ENCODE assay signal across 8 mouse cellular contexts in the genomic region with DNA sequence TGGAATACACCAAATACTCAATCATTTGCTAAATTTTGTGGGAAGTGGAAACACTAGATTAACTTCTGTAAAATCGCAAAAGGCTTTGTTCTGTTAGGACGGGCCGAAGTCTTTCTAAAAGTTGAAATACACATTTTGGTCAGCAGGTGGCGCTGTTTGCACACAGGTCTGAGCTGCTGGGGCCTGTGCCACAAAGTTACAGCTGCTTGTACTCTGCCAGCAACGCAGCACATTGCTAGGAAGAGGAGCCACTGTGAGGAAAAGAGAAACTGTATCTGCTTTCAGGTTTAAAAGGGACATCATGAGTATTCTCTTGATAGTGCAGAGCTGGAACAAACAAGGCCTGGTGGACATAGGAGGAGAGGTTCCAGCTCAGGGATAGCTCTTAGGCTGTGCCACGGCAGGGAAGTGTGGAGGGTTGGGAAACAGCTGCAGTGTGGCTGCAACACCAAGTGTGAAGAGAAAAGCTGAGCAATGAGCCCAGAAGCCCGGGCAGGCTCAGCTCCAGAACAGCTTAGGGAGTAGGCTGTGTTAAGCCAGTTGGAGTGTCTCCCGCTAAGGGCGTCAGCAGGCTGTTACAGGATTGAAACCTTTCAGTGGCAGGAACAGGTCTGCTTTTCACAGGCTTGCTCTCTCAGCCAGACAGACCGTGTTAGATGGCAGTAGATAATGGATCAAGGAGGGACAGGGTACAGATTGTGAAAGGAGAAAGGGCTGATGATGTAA. TPM values are rescaled to one million over a fixed set of nuclear protein-coding genes. Genes with fewer than 3 reads are reported as not detected.
DNase-seq lines count a peak whose midpoint lies in the region; ATAC-seq and TF ChIP-seq lines count a peak whose summit lies in the region.

No protein-coding gene starts in this region.

- no peaks in the 10 kb centered on the region for H3K9me3 ChIP-seq in hindbrain, embryonic 13.5 days

- H3K27ac ChIP-seq in hindbrain, embryonic 13.5 days = no peak overlapping the region

- H3K4me2 ChIP-seq in hindbrain, embryonic 13.5 days = no peak overlapping the region

- no peaks in the 10 kb centered on the region for H3K27me3 ChIP-seq in Patski
- H3K27me3 ChIP-seq in hindbrain, embryonic 13.5 days = peaks cover 11% of the 10 kb centered on the region

- in situ Hi-C loops in Patski (cut with MboI; ENCODE audit: low pct_unique_long_range_greater_than_20kb) = loop anchor here (5.0 kb wide), 1 partner anchor 60 kb away; no protein-coding TSS in a partner anchor

- H3K9ac ChIP-seq in hindbrain, embryonic 13.5 days = no peak overlapping the region

- peak; percentile 33 for DNase-seq in Patski (ENCODE audit: low read depth, low spot score)
- peak; percentile 75 to 85 for DNase-seq in cerebellum, postnatal 25 days
- peak; percentile 70 to 85 for DNase-seq in frontal cortex, postnatal 25 days (ENCODE audit: low spot score in 2 of 2)
- peak; percentile 67 to 88 for DNase-seq in layer of hippocampus, postnatal 25 days (ENCODE audit: extremely low spot score in 1 of 2, low spot score in 1 of 2)
- peak; percentile 92 for DNase-seq in lung, postnatal 14 days
- DNase-seq in right cerebral cortex, adult 18-20 months = peak; percentile 87
- peak; percentile 40 for DNase-seq in urinary bladder, adult 2 months (ENCODE audit: low spot score)

- peak; percentile 80 for ATAC-seq in Patski
- peak; percentile 65 for ATAC-seq in hindbrain, embryonic 13.5 days (ENCODE audit: low FRiP score)

- H3K4me1 ChIP-seq in hindbrain, embryonic 13.5 days (replicated peaks) = peaks cover 13% of the 10 kb centered on the region

- POLR2A ChIA-PET in Patski (lab: Charles Lee) = interaction anchor here (0.5 kb wide), 1 partner anchor 205 kb away, joined by 3 read pairs; a partner anchor contains a TSS

- CTCF ChIA-PET in Patski (lab: Charles Lee) = interaction anchor here (0.7 to 4.5 kb wide), 20 partner anchors 11 to 203 kb away, joined by 3 to 71 read pairs (median 4); a partner anchor contains a TSS

- WGBS in hindbrain, embryonic 13.5 days = 43% methylated on average over 10 of the region's 10 CpGs

- peak; percentile 87 for TF ChIP-seq CTCF in Patski (IDR thresholded peaks at IDR 0.05)

- peaks cover 9% of the 10 kb centered on the region for H3K36me3 ChIP-seq in hindbrain, embryonic 13.5 days

- no peak overlapping the region for H3K4me3 ChIP-seq in hindbrain, embryonic 13.5 days

RNA-seq across cellular contexts. Expression of a gene that starts 5.0 kb away (rescaled TPM):
- 56.5 TPM for polyA plus RNA-seq in Patski (2021)
- polyA plus RNA-seq in hindbrain, embryonic 13.5 days (2015; fragmentation: Nextera tagmentation; extraction: Ambion mirVana) = 59.2 and 61.9 TPM in 2 replicates
- total RNA-seq in layer of hippocampus, postnatal 25 days (2021) = 10 to 100 TPM; 58.0 to 60.3 TPM
- 35.0 and 47.5 TPM in 2 replicates for polyA plus RNA-seq in urinary bladder, adult 2 months (2012; rRNA removed)

RNA-seq across cellular contexts. Expression of a gene that starts 6.8 kb away (rescaled TPM):
- polyA plus RNA-seq in Patski (2021) = 0.22 TPM
- polyA plus RNA-seq in hindbrain, embryonic 13.5 days (2015; fragmentation: Nextera tagmentation; extraction: Ambion mirVana) = 2.5 and 3.3 TPM in 2 replicates
- total RNA-seq in layer of hippocampus, postnatal 25 days (2021) = under 1 TPM; 0.30 to 0.35 TPM
- polyA plus RNA-seq in urinary bladder, adult 2 months (2012; rRNA removed) = 11.4 and 12.6 TPM in 2 replicates

RNA-seq across cellular contexts. Expression of a gene that starts 9.4 kb away (rescaled TPM):
- polyA plus RNA-seq in Patski (2021) = not detected
- polyA plus RNA-seq in hindbrain, embryonic 13.5 days (2015; fragmentation: Nextera tagmentation; extraction: Ambion mirVana) = not detected in 2 replicates
- total RNA-seq in layer of hippocampus, postnatal 25 days (2021) = not detected
- polyA plus RNA-seq in urinary bladder, adult 2 months (2012; rRNA removed) = not detected in 2 replicates

RNA-seq across cellular contexts. Expression of a gene that starts 33.2 kb away (rescaled TPM):
- 4.7 TPM for polyA plus RNA-seq in Patski (2021)
- polyA plus RNA-seq in hindbrain, embryonic 13.5 days (2015; fragmentation: Nextera tagmentation; extraction: Ambion mirVana) = 16.8 and 17.6 TPM in 2 replicates
- 1 to 10 TPM; 3.9 to 4.3 TPM for total RNA-seq in layer of hippocampus, postnatal 25 days (2021)
- polyA plus RNA-seq in urinary bladder, adult 2 months (2012; rRNA removed) = 36.2 and 36.3 TPM in 2 replicates

RNA-seq across cellular contexts. Expression of a gene that starts 54.7 kb away (rescaled TPM):
- 0.82 TPM for polyA plus RNA-seq in Patski (2021)
- 2.0 and 3.1 TPM in 2 replicates for polyA plus RNA-seq in hindbrain, embryonic 13.5 days (2015; fragmentation: Nextera tagmentation; extraction: Ambion mirVana)
- total RNA-seq in layer of hippocampus, postnatal 25 days (2021) = 10 to 100 TPM; 92.3 to 94.5 TPM
- 1.4 and 1.6 TPM in 2 replicates for polyA plus RNA-seq in urinary bladder, adult 2 months (2012; rRNA removed)

Comparison
In these comparisons a context has a peak if more than half of its experiments do, and no peak if none do; other contexts are left out.
1. DNase-seq: peak in every context shown above with its lines; median percentile 92 in lung, postnatal 14 days; 87 in right cerebral cortex, adult 18-20 months; 80 in cerebellum, postnatal 25 days; 78 in frontal cortex, postnatal 25 days; 78 in layer of hippocampus, postnatal 25 days; 40 in urinary bladder, adult 2 months; 33 in Patski.